Mouse (Mus musculus) liver, embryonic 12.5 days (tissue): Measurements from ENCODE around the gene Zfp764. TPM values are rescaled to one million over a fixed set of nuclear protein-coding genes. Genes with fewer than 3 reads are reported as not detected.
"Not testable (repeated sequence)": the region's sequence is repeated elsewhere in the genome, so short reads cannot be mapped to it uniquely, and the experiment has no call there.

Experiments used
- ATAC-seq: fragments of 200-750 bp; cut with Nextera tagmentation; 2 replicates; pipeline ENCODE4 v1.8.0; 2017; ENCODE audit warnings: moderate number of reproducible peaks, mild to moderate bottlenecking, moderate library complexity
- H3K27ac ChIP-seq: fragments of 300-500 bp; sonication (generic); 2 replicates; pipeline ENCODE4 v1.5.1; 2016; ENCODE audit warnings: mild to moderate bottlenecking
- H3K27me3 ChIP-seq: fragments of 300-500 bp; sonication (generic); replicated peaks from 2 replicates; pipeline ENCODE4 v1.6.1; 2016; ENCODE audit warnings: mild to moderate bottlenecking, moderate library complexity
- H3K36me3 ChIP-seq: fragments of 300-500 bp; sonication (generic); 2 replicates; pipeline ENCODE4 v1.6.1; 2016; ENCODE audit warnings: mild to moderate bottlenecking, moderate library complexity
- H3K4me1 ChIP-seq: fragments of 300-500 bp; sonication (generic); 2 replicates; pipeline ENCODE4 v1.6.1; 2016
- H3K4me2 ChIP-seq: fragments of 300-500 bp; sonication (generic); 2 replicates; pipeline ENCODE4 v1.6.1; 2016; ENCODE audit warnings: mild to moderate bottlenecking, moderate library complexity
- H3K4me3 ChIP-seq: fragments of 300-500 bp; sonication (generic); 2 replicates; pipeline ENCODE4 v1.5.1; 2016; ENCODE audit warnings: mild to moderate bottlenecking, moderate library complexity
- H3K9ac ChIP-seq: fragments of 300-500 bp; sonication (generic); 2 replicates; pipeline ENCODE4 v1.6.1; 2016; ENCODE audit warnings: mild to moderate bottlenecking, moderate library complexity
- H3K9me3 ChIP-seq: fragments of 300-500 bp; sonication (generic); replicated peaks from 2 replicates; pipeline ENCODE4 v1.6.1; 2016; ENCODE audit warnings: mild to moderate bottlenecking, moderate library complexity
- WGBS: fragments of 180-500 bp; shearing (Covaris S2); methylation state at CpG from one replicate; pipeline ENCODE4 v1.1.7; 2016; ENCODE audit not compliant: insufficient replicate concordance; 5-methylcytosine and 5-hydroxymethylcytosine counted together
- polyA plus RNA-seq: library from polyadenylated mRNA; unstranded; fragments of >200 nt; fragmentation: Nextera tagmentation; extraction: Ambion mirVana; gene quantifications from 2 replicates; pipeline ENCODE4 v1.2.1, GENCODE M21; 2016

Zfp764 gene
- 2.4 and 2.5 TPM in 2 replicates for polyA plus RNA-seq

- H3K27me3 ChIP-seq, H3K9me3 ChIP-seq, H3K36me3 ChIP-seq: not testable (repeated sequence)
- peak; percentile 77 for ATAC-seq
- 5% methylated on average over 40 of the region's 40 CpGs for WGBS
- peak within 1 kb of the TSS; percentile 72 for H3K9ac ChIP-seq
- H3K27ac ChIP-seq: peak within 1 kb of the TSS; percentile 36; the same call in 1 of the 2 replicates
- peaks cover 13% of the 10 kb centered on the region; the same call in 1 of the 2 replicates for H3K4me1 ChIP-seq
- H3K4me2 ChIP-seq: peak within 1 kb of the TSS; percentile 92
- H3K4me3 ChIP-seq: peak within 1 kb of the TSS; percentile 66
These were observed at the start of gene Zfp764 for GRCm38 (mm10) chr7:127406002-127406987. Gene Zfp764 (minus strand): TSS chr7:127406822.

- Histone ChIP-seq H3K4me2 (no peak overlapping the region), H3K27ac (no peak overlapping the region), H3K9ac (no peak overlapping the region), H3K9me3 (peaks cover 12% of the 10 kb centered on the region), H3K27me3 (no peaks in the 10 kb centered on the region), H3K36me3 (peaks cover 74% of the 10 kb centered on the region), H3K4me3 (no peak overlapping the region), H3K4me1 (peaks cover 43% of the 10 kb centered on the region)
- no peak for ATAC-seq
- 83% methylated on average over 7 of the region's 7 CpGs for WGBS
These were observed 48.3 kb upstream of the Zfp764 start for GRCm38 (mm10) chr7:127454905-127455304.

- Histone ChIP-seq H3K9me3 (peaks cover 12% of the 10 kb centered on the region), H3K4me3 (no peak overlapping the region), H3K36me3 (peaks cover 63% of the 10 kb centered on the region), H3K27ac (no peak overlapping the region), H3K9ac (no peak overlapping the region), H3K4me2 (no peak overlapping the region), H3K4me1 (peaks cover 40% of the 10 kb centered on the region), H3K27me3 (no peaks in the 10 kb centered on the region)
- 83% methylated on average over 2 of the region's 2 CpGs for WGBS
- no peak for ATAC-seq
These were observed 46.4 kb upstream of the Zfp764 start for GRCm38 (mm10) chr7:127453056-127453455.

GRCm38 (mm10) chr7:127449966-127450365 lies 43.3 kb upstream of the Zfp764 start:
- Histone ChIP-seq H3K27me3 (no peaks in the 10 kb centered on the region), H3K4me1 (peaks cover 47% of the 10 kb centered on the region), H3K9ac (peak overlapping the region; percentile 93), H3K9me3 (no peaks in the 10 kb centered on the region), H3K4me2 (peak overlapping the region; percentile 83), H3K4me3 (peak overlapping the region; percentile 96), H3K27ac (peak overlapping the region; percentile 75), H3K36me3 (peaks cover 57% of the 10 kb centered on the region)
- ATAC-seq: no peak
- WGBS: 74% methylated on average over 7 of the region's 7 CpGs

DNA sequence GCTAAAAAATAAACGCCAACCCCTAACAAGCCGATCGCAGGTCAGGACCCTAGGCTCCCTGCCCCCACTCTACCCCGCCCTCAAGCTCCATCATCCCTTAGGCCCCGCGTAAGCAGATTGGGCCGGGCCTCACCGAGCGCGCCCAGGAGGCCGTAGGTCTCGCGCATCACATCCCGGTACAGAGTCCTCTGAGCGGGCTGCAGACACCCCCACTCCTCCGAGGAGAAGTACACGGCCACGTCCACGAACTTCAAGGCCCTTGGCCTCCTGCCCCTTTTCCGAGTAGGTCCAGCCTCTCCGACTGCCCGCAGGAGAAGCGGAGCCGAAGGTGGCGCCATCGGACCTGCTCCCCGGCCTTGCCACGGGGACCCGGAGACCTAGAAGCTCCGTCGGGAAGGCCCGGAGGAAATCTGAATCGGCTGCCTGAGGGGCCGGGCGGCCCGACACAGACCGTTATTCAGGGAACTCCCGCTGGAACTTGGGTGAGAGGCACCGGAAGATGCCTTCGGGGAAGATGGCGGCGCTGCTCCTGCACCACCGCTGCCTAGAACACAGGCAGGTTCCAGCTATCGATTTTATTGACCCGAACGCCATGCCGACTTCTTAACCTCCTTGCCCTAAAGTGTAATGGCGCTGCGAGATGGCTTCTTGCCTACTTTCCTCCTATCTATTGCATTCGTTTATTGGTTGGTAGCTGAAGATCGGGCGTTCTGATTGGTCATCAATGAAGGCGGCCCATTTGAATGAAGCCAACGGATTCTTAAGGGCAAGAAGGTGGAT lies 42.1 kb upstream of the Zfp764 start, which contains the start of gene Zfp689:
Gene Zfp689, minus strand, starts transcription at position 638 of the 780 bp plus-strand sequence.
- H3K9ac ChIP-seq: peak within 1 kb of the TSS; percentile 93
- peak within 1 kb of the TSS; percentile 96 for H3K4me3 ChIP-seq
- H3K27ac ChIP-seq: peak within 1 kb of the TSS; percentile 95
- H3K4me1 ChIP-seq: peaks cover 50% of the 10 kb centered on the region
- ATAC-seq: peak; percentile 89
- H3K36me3 ChIP-seq: peaks cover 60% of the 10 kb centered on the region
- no peaks in the 10 kb centered on the region for H3K9me3 ChIP-seq
- peak within 1 kb of the TSS; percentile 83 for H3K4me2 ChIP-seq
- no peaks in the 10 kb centered on the region for H3K27me3 ChIP-seq
- WGBS: under 1% methylated on average over 54 of the region's 54 CpGs

DNA sequence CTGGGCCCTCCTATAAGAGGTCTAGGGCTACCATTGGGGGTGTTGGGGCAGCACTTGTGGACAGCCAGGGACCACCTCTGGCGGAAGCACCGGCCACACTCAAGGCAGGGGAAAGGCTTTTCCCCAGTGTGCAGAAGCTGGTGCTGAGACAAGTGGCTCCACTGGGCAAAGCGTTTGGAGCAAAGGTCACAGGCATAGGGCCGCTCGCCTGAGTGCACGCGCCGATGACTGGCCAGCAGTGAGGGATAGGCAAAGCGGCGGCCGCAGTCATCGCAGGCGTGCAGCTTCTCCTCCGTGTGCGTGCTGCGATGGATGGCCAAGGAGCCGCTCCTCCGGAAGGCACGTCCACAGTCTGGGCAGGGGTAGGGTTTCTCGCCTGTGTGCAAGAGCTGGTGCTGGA lies 37.4 kb upstream of the Zfp764 start:
- H3K4me2 ChIP-seq: no peak overlapping the region
- ATAC-seq: no peak
- H3K9me3 ChIP-seq: no peaks in the 10 kb centered on the region
- no peak overlapping the region for H3K9ac ChIP-seq
- no peaks in the 10 kb centered on the region for H3K27me3 ChIP-seq
- H3K27ac ChIP-seq: no peak overlapping the region
- peaks cover 43% of the 10 kb centered on the region for H3K36me3 ChIP-seq
- 88% methylated on average over 20 of the region's 20 CpGs for WGBS
- no peak overlapping the region for H3K4me3 ChIP-seq
- H3K4me1 ChIP-seq: peaks cover 13% of the 10 kb centered on the region

- WGBS: 74% methylated on average over 3 of the region's 3 CpGs
- Histone ChIP-seq H3K36me3 (peaks cover 3% of the 10 kb centered on the region; the same call in 1 of the 2 replicates), H3K27me3 (peaks cover 10% of the 10 kb centered on the region; the same call in 1 of the 2 replicates), H3K27ac (no peak overlapping the region), H3K9ac (no peak overlapping the region), H3K4me3 (no peak overlapping the region), H3K4me1 (no peaks in the 10 kb centered on the region), H3K4me2 (no peak overlapping the region), H3K9me3 (peaks cover 12% of the 10 kb centered on the region)
- no peak for ATAC-seq
These were observed 31.1 kb upstream of the Zfp764 start for GRCm38 (mm10) chr7:127437724-127438123.

DNA sequence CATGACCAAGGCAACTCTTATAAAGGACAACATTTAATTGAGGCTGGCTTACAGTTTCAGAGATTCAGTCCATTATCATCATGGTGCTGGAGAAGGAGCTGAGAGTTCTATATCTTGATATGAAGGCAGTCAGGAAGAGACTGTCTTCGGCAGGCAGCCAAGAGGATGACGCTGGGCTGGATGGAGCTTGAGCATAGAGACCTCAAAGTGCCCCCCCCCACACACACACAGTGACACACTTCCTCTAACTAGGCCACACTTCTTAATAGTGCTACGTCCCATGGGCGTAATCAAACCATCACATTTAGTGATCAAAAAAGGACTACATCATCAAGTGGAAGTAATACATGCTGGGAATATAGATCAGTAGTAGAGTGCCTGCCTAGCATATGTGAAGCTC lies 28.6 kb upstream of the Zfp764 start:
- Histone ChIP-seq H3K36me3 (no peaks in the 10 kb centered on the region), H3K4me1 (no peaks in the 10 kb centered on the region), H3K27me3 (peaks cover 15% of the 10 kb centered on the region; the same call in 1 of the 2 replicates), H3K4me2 (no peak overlapping the region), H3K9ac (no peak overlapping the region), H3K4me3 (no peak overlapping the region), H3K9me3 (peaks cover 12% of the 10 kb centered on the region), H3K27ac (no peak overlapping the region)
- 60% methylated on average over 4 of the region's 4 CpGs for WGBS
- no peak for ATAC-seq

DNA sequence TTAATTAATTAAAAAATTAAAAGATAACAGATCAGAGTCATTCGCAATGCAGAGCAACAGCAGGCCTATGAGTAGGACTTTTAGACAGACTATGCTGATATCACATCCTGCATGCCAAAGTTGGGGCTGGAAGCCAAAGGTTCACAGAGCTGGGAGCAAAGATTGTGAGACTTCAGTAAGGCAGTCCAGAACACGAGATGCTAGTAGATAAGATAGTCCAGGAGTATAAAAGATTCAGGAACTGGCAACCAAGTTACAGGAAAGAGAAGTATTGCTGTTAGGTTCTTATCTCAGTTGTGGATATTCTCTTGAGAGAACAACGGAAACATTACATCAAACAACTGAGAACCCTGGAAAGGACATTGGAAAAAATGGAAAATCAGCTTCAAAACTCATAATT lies 19.7 kb upstream of the Zfp764 start:
- Histone ChIP-seq H3K4me3 (no peak overlapping the region), H3K4me2 (no peak overlapping the region), H3K27me3 (peaks cover 25% of the 10 kb centered on the region), H3K9ac (no peak overlapping the region), H3K9me3 (no peaks in the 10 kb centered on the region), H3K27ac (no peak overlapping the region), H3K36me3 (no peaks in the 10 kb centered on the region), H3K4me1 (peaks cover 11% of the 10 kb centered on the region)
- WGBS: 44% methylated on average over 3 of the region's 3 CpGs
- no peak for ATAC-seq

DNA sequence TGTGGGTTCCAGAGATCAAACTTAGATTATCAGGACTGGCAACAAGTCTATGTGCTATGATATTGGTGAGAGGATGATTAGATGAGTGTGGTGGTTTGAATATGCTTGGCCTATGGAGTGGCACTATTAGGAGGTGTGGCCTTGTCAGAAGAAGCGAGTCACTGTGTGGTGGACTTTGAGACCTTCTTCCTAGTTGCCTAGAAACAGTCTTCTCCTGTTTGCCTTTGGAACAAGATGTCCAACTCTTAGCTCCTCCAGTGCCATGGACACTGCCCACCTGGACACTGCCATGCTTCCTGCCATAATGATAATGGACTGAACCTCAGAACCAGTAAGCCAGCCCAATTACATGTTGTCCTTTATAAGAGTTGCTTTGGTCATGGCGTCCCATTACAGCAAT lies 19.3 kb upstream of the Zfp764 start:
- no peak overlapping the region for H3K9ac ChIP-seq
- no peak overlapping the region for H3K4me3 ChIP-seq
- 64% methylated on average over 2 of the region's 2 CpGs for WGBS
- H3K36me3 ChIP-seq: no peaks in the 10 kb centered on the region
- no peaks in the 10 kb centered on the region for H3K9me3 ChIP-seq
- H3K27me3 ChIP-seq: peaks cover 25% of the 10 kb centered on the region
- peaks cover 15% of the 10 kb centered on the region for H3K4me1 ChIP-seq
- no peak overlapping the region for H3K4me2 ChIP-seq
- no peak for ATAC-seq
- H3K27ac ChIP-seq: no peak overlapping the region

DNA sequence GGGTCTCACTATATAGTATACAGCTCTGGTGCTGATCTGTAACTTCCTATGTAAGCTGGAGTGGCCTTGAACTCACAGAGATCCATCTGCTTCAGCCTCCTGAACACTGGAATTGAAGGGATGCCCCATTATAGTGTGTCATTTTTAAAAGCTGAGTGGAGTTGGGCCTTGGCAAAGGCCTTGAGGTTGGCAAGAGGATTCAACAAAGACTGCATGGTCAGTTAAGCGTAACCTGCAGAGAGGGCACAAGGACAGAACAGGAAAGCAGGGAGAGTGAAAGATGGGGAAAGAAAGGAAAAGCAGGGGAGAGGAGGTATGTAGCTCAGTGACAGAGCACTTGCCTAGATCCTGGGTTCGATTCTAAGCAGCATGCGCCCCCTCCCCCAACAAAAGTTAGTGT lies 18.7 kb upstream of the Zfp764 start:
- ATAC-seq: no peak

More for the DNA sequence above, 18.7 kb upstream of the Zfp764 start:
- H3K4me3 ChIP-seq: no peak overlapping the region
- peaks cover 25% of the 10 kb centered on the region for H3K27me3 ChIP-seq
- 72% methylated on average over 3 of the region's 3 CpGs for WGBS
- no peak overlapping the region for H3K4me2 ChIP-seq
- no peaks in the 10 kb centered on the region for H3K36me3 ChIP-seq
- H3K27ac ChIP-seq: no peak overlapping the region
- peaks cover 22% of the 10 kb centered on the region for H3K4me1 ChIP-seq
- no peaks in the 10 kb centered on the region for H3K9me3 ChIP-seq
- H3K9ac ChIP-seq: no peak overlapping the region
